Mouse (Mus musculus) thymus, postnatal 4 days (tissue): ENCODE results near the gene Cwc27.
A peak's percentile ranks its signal among the peaks of the same experiment; 100 is the strongest.

Source experiments
- DNase-seq: peaks from one replicate; pipeline ENCODE4 v3.0.0; 2021

The Cwc27 gene

DNA sequence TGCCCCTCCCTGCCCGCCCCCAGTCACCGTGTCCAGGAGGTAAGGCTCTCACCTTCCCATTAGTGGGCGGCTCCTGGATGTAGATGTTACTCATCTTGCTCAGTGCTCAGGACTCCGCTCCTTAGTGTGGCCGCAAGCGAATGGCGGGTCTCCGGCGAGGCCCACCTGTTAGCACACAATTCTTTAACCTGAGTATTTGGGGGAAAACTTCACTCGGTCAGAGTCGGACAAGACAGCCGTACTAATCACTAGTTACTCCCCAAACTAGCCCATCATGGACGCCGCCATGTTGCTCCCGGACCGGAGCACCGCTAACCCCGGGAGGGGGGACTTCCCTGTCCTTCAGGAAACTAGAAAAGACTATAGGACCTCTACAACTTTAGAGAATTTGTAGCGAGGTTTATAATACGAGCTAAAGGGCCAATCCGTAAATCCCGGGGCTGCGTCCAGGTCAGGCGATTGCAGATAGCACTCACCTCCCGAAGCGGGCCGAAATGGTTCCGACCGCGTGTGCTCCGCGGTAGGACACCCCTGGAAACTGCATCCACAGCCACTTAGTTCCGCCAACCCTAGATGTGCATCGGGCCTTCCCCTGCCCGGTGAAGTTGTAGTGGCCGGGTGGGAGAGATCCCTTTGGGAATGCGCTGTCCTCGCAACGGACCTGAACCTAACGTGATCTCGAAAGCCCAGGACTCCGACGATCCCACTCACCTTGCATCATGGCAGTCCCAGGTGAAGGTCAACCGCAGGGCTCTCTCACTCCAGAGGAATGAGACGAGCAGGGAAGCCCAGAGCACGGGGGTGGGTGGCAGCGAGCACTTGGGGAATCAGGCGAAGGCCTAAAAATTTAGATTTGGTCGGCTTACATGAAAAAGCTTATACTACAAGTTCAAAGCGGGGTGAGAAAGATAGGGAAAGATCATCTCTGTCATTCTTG lies at the start of gene Cwc27:
TSS of gene Cwc27 (minus strand) at position 508 of the 937 bp plus-strand sequence.
- DNase-seq = peak; percentile 84

DNA sequence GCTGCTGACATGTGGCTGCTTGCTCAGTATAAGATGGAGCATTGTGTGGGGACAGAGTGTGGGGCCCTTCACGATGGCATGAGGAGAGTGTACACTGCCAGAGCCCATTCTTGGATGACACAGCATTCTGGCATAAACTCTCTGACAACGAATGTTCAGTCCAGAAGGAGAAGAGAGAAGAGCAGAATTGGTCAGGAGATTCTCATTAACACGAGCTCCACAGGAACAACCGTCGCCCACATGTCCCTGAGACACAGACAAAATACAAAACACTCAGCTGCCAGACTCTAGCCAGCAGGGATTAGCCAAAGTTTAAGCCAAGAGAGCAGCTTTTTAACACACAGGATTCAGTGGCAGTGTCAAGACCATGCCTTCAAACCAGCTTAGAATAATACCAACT lies 49.8 kb upstream of the Cwc27 start:
- no peak for DNase-seq

- DNase-seq = peak; percentile 52
These were observed 46.4 kb upstream of the Cwc27 start, which contains the start of gene Shisal2b for GRCm38 (mm10) chr13:104863127-104863979. Gene Shisal2b, minus strand, starts transcription at chr13:104863893.

DNA sequence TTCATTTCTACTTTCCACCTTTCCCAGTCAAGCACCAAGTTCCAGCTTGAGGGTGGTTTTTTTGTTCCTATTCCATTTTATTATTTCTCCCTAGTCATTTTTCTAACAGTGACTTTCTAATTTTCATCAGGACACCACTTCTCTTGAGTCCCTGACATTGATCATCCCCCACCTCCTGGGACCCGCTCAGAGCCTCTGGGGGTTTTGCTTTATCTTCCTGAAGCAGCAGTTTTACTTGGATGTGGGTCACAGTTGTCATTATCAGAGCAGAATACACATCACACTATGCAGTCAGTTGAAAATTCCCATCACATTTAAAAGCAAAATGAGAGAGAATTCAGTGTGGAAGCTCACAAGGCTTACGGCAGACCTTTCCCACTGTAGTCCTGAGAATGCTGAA lies 36.7 kb upstream of the Cwc27 start:
- no peak for DNase-seq

DNA sequence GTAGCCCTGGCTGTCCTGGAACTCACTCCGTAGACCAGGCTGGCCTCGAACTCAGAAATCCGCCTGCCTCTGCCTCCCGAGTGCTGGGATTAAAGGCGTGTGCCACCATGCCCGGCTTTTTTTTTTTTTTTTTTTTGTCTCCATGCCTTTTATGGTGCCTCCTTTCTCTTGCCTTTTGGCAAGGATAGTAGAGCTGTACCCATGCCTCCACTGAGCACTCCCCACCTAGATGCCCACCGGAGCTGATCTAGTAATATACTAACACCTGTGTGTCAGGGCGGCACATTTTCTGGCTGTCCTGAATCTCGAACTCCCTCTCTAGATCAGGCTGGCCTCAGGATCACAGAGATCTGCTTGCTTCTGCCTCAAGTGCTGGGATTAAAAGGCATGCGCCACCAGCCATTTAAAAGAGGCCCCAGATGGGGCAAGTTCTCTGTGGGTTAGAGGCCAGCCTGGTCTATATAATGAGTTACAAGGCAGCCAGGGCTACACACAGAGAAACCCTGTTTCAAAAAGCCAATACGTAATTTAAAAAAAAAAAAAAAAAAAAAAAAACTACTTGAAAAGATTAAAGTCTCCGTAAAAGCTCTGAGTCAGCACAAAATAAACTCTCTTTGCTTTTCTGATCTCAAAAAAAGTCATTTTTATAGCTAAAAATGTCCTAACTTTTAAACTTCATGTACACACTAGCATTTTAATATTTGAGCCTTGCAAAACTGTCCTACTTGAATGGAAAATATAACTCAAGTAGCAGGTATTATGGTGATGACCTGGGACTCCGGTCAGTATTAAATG lies 26.6 kb upstream of the Cwc27 start:
- no peak for DNase-seq

DNA sequence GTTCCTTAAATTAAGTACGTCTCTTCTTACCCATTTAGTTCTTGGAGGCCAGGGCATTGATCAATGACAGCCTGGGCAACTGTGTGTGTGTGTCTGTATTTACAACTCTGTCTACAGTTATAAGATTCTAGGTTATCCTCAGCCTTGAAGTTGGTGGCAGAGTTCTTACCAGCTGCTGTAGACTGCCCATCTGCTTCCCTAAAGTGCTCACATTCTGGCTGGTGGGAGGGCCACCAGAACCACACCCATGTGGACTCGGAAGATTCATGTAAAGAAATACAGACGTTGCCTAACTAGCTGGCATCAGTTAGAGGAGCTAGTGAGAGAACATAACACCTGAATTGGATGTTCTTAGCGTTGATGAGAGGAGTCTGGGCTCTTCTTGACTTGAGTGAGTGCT lies 25.0 kb upstream of the Cwc27 start:
- DNase-seq = no peak

DNA sequence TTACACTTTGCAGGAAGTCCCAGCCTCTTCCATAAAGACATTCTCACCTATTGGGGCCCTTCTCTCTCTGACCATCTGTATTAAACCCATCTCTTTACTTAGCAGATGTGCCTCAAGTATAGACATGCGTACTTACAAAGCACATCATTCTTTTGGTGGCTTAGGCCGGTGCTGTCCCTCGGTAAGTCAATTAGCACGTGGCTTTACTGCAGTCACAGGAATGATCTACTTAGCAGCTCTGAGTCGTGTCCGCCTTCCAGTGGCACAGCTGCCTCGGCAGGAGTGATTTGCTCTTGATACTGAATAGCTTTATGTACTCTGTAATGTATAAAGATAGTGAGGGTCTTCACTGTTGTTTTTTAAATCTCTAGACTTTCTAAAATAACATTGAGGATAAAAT lies 20.7 kb upstream of the Cwc27 start:
- DNase-seq = no peak

- DNase-seq = no peak
These were observed 15.9 kb upstream of the Cwc27 start for GRCm38 (mm10) chr13:104832811-104833210.

GRCm38 (mm10) chr13:104825470-104825869 lies 8.5 kb upstream of the Cwc27 start:
- DNase-seq = no peak

DNA sequence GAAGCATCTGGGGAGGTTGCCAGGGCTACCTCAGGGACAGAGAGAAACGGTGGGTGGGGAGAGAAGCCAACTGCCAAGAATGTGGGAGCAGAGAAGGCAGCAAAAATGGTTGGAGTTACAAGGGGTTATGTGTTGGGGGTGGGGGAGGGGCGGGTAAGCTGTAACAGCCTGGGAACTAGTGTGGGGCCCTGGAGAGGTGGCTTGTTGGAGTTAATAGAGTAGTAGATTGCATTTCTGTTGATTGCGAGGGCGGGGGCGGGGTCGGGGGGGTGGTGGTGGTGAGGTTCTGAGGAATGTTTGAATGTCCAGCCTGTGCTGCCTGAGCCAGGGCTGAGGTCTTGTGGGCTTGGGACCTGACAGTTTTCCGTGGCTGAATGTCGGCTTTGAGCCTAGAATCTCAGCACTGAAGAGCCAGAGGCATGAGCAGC lies 5.5 kb upstream of the Cwc27 start:
- DNase-seq = no peak

- DNase-seq = no peak
These were observed 5.0 kb upstream of the Cwc27 start for GRCm38 (mm10) chr13:104821908-104822307.

- DNase-seq = no peak
These were observed 4.2 kb upstream of the Cwc27 start for GRCm38 (mm10) chr13:104821192-104821591.

DNA sequence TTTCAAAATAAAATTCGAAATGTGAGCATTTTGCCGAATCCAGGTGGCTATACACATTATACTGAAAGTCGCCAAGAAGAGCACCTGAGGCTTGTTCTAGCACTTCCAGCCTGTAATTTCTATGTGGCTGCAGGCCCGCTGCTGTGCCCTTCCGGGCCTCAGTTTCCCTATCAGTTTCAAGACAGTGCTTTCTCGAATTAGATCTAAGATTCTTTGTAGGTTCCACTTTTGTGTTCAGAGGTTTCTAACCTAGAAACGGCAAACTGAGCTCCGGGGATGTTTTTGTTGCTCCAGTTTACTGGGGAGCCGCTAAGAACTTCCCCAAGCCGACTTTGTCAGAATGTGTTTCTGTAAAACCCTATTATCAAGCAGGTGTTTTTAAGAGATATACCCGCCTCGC lies 754 bp upstream of the Cwc27 start:
- DNase-seq = peak; percentile 23

DNA sequence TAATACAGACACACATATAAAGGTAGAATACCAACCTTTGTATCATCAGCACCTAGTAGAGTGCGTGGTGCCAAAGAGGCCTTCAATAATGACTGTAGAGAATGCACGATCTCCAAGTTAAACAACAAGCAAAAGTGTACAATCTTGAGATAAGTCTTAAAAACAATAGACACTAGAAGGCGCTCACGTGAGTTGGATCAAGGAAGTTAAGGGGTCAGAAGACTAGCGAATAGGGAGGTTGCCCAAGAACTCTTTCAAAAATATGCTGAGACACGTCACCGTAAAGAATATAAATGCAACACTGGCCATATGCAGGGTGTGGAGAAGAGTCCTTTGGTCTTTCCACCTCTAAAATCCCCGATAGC lies 690 bp downstream of the Cwc27 start:
- no peak for DNase-seq

DNA sequence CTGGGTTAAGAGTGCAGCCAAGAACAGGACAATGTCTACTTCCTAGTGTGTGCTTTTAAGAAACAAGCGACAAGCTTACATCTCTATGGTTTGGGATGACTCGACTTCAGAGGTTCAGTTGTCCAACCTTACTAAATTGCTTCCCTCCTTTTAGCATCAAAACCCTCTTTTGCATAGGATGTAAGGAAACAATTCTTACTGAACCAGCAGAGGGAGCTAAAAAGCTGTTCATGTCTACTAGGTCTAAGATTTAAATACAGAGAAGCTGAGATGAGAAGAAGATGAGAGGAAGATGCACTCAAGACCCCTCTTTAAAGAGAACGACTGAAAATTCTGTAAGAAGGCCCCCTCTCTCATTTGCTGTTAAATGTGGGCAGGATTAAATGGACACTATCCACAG lies 11.3 kb downstream of the Cwc27 start:
- no peak for DNase-seq

GRCm38 (mm10) chr13:104799566-104800182 lies 17.3 kb downstream of the Cwc27 start:
- DNase-seq = no peak

DNA sequence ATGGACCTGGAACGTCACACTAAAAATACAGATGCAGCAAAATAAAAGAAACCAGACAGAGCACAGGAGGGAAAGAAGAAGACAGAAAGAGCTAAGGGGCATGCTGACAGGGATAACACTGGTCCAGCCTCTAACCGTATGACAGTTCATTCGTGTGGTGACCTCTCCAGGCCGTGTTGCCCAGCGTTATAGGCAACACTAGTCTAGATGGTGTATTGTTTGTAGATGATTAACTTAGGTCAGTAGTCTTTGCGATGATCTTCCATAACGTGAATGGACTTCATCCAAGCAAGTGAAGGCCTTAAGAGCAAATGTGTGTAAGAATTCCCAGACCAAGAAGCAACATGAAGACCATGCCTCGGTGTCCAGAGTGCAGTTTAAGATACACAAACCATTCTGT lies 17.9 kb downstream of the Cwc27 start:
- no peak for DNase-seq

GRCm38 (mm10) chr13:104794421-104794820 lies 22.5 kb downstream of the Cwc27 start:
- no peak for DNase-seq

DNA sequence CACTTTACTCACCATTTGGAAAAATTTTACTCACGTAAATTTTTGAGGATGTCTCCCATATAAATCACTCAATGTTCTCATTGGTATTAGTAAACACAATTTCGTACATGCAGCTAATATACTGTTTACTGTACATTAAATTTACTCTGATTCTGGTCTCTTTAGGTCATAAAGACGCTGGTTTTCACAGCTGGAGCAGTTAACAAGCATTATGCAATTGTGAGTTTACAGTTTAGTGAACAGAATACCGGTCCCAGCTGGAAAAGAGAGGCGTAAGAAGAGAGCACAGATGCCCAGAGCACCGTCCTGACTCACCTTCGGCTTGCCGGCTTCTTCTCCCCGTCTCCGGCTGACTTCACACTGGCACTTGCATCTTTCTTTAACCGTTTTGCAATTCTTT lies 24.8 kb downstream of the Cwc27 start, which contains the start of gene Srek1ip1:
TSS of gene Srek1ip1 (plus strand) at position 301 of the 400 bp plus-strand sequence.
- DNase-seq = no peak

DNA sequence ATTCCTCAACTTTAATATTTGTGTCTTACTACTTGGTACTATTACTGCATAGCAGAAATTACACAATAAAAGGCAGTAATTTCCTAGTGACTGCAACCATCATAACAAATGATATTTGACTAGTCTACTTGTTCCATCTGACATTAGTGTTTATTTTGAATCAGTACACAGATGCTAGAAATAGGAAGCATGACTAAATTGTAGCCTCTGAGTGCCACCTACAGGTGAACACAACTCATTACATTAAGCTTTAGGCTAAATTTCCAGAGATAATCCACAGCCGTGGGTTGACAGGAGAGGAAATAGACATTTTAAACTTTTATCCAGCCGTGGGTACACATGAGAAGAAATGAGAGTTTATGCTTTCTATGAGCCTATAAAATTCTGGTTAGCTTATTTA lies 27.3 kb downstream of the Cwc27 start:
- peak; percentile 13 for DNase-seq

GRCm38 (mm10) chr13:104787260-104787659 lies 29.7 kb downstream of the Cwc27 start:
- DNase-seq = no peak

GRCm38 (mm10) chr13:104779104-104779670 lies 37.8 kb downstream of the Cwc27 start:
- DNase-seq = no peak
